Mouse (Mus musculus) kidney, postnatal 36 days (tissue): ENCODE data around the gene Sds.
A peak's percentile ranks its signal among the peaks of the same experiment; 100 is the strongest.

Experiments
- DNase-seq, 2 experiments: peaks; one replicate each; pipeline ENCODE4 v3.0.0; 2021 to 2022; ENCODE audit warnings: mixed read lengths in 2 of 2

Gene Sds

DNA sequence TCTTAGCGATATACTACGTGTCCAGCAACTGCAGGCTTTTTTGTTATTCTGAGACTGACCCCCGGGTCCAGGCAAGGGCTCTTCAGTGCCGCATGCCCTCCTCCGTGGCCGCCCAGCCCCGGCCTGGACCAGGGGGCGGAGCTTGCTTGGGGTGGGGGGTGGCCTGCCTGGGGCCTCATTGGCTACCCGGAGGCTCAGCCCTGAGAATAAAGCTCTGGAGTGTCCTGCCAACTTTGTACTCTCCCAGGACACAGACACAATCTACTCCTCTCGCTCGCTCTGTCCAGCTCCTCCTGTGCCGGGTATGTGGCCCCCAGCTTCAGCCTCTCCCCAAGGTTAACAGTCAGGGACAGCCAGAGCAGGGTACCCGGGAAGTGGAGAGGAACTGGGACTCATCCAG is at the start of gene Sds:
TSS of gene Sds (plus strand) at position 231 of the 400 bp plus-strand sequence.
- DNase-seq = no peak

DNA sequence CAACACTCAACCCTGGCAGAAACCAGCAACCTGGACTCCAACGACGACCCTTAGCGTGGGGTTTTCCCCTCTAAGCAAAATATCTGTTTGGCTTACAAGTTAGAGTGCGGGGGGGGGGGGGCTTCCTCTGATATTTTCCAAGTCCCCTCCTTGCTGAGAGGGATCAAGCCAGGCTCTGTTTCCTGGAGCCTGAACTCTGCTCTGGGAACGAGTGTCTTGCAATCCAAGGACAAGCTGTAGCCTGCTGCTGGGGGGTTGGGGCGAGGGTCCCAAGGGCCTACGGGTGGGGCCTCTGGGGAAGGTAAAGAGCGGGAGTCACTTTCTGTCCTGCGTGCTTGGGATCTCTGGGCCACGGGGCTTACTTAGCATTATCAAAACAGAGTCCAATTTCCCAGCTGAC is 49.8 kb upstream of the Sds start:
- no peak for DNase-seq

DNA sequence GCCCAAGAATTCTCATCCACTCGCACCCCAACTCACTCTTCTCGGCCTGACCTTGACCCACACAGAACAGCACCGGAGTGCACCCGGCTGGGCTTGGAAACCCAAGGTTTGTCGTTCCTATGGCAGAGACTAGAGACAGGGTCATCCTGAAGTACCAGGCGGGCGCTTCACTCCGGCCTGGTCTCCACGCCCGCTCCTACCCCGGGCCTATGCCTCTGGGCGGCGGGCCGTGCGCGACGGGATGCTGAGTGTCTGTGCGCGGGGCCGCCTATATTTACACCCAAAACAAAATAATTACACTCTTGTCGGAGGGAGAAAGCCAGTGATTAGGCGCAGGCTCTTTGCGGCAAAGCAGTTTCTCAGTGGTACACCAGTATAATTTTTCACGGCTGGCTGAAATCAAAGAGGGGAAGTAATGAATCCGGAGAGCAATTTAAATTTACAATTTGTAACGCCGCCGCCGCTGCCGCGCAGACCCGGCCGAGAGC is 48.8 kb upstream of the Sds start:
- no peak for DNase-seq

DNA sequence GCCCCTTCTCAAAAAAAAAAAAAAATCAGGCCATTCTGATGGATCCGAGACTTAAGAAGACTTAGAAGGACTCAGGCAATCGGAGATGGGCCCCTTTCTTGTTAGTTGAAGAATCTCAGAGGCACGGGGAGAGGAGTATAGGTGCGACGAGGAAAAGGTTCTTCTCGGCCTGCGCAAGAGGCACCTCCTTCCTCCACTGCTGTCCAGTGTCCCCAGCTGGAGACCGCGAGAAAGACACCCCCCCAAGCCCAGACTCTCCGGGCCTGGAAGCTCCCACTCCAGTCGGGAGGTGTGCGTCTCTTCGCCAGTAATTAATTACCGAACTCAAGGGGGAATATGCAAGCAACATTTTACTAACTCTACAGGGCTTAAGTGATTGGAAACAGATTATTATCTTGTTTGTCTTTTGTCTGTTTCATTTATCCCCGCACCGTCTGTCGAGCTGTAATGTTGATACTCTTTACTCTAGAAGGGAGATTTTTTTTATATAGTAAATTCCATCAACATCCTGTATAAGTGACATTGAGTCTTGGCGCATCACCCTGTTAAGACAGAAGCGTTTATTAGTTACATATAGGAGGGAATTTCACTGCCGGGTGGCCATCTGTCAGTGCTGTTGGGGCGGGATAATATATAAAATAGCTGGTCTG is 48.0 kb upstream of the Sds start:
- no peak for DNase-seq

DNA sequence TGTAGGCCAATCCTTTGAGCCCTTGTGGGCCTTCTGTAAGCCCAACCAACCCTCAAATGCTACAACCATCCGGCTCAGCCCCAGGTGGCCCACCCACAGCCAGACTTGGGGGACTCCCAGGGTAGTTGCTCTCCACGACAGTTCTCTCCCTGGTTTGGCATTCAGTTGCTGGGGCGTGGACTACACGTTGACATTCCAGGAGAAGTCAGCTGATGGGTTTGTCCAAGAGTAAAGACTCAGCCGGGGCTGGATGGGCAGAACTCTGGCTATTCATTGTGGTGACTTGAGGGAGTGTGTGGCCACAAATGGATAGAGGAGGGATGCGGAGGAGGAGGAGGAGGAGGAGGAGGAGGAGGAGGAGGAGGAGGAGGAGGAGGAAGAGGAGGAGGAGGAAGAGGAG is 47.3 kb upstream of the Sds start:
- DNase-seq = no peak

DNA sequence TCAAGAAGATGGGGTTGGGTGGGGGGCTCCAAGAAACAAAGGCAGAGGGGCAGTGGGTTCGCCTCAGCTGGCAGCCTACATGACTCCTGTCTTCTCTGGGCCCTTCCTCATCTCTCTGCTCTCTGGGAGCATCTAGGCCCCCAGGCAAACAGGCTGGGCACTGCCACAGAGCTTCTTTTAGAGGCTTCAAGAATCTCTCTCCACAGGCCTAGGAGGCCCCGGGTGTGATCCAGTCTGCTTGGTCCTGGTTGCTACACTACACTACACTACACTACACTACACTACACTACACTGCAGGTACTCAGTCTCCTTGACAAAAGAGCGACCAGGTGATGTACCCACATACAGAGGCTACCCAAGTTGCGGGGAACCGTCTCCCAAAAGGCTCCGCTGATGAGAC is 46.6 kb upstream of the Sds start:
- DNase-seq = no peak

DNA sequence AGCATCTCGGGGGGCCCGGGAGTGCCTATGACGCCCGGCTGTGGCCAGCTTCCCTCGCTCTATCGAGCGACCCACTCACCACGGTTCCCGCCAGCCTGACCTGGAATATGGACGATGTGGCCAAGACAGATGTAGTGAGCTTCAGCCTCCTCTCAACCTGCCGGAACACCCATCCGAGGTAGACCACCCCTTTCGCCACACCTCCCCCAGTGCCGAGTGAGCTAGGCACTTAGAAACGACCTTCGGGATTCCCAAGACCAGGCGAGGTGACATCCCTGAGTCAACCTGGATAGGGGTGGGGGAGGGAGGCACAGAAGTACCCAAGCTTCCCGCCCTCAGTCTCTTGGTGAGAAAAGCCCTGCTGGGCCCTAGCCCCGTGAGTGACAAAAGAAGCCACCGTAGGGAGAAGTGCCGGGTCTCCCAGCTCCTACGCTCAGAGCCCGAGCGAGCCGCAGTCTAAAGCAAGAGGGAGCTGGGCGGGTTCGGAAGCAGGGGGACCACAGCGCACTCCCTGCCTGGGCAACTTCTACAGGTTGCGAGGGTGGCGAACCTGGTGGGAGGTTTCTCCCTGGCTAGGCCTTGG is 45.2 kb upstream of the Sds start:
- no peak for DNase-seq

DNA sequence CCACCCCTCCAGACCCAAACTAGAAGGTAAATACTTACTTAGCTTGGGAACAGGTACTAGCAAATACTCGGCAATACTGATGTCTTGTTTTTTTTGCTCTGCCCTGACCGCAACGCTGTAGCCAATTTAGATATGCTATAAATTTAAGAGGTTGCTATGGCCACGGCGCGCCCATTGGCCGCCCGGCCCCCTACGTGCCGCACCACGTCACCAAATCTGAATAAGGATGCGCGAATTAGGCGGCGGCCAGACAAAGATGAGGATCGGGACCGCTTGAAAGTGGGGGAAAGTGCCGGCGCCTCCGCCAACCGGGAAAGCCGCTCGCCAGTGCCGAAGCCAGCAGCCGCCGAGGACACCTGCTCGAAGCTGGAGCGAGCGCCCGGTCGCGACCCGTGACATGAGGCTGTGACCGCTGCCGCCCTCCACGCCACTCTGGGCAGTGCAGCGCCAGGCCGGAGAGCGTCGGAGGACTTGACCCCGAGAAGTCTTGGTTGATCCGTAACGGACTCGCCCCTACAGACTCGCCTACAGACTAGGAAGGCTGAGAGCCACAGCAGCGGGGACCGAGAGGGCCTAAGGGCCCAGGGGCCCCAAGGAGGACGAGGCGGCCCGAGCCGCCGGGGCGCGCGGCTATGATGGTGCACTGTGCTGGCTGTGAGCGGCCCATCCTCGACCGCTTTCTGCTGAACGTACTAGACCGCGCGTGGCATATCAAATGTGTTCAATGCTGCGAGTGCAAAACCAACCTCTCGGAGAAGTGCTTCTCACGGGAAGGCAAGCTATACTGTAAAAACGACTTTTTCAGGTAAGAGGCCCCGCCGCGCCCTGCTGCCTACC is 44.5 kb upstream of the Sds start, which contains the start of gene Lhx5:
TSS of gene Lhx5 (plus strand) at position 51 of the 837 bp plus-strand sequence.
- DNase-seq = no peak

DNA sequence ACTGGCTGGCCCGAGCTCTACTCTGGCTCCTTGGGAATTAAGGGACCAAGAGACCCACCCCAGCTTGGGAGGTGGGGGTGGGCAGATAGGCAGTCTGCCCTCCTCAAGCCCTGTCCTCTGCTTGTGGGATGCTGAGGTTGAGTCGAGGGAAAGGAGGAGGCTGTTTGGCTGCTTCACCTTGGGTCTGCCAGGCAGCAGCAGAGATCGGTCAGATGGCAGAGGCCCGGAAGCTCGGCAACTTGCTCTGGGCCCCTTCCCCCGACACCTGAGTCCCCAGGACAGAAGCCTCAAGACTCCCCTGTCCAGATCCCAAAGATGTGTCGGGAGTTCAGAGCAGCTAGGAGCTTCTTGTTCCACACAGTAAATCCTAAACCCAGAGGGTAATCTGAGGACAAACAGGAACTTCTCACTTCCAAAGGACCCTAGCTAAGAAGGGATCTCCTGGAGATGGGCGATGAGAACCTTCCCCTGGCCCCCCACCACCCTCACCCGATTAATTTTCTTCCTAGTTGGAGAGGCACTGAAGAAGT is 43.8 kb upstream of the Sds start:
- no peak for DNase-seq

DNA sequence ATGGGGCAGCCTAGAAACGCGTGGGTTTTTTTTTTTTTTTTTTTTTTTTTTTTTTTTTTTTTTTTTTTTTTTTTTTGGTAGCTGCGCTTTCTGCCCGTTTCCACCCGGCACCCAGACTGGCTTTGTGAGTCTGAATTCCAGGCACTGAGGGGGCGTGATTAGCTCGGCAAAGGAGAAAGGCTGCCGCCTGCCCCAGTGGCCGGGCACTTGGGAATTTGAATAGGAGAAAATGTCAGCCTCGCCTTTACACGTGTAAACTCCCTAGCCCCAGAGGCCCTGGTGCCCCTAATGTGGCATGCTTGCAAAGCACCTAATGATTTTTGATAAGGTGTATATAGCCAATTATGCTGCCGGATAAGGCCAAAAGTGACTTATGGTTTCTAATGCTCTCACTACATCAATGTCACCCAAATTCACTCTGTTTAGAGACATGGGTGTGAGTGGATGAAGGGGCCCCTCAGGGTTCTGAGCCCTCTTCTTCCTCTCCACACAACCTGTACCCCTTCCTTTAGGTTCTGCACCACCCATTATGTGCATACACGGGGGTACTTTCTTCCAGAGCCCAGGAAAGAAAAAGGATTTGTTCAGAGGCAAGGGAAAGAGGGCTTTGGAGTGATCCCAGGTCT is 43.1 kb upstream of the Sds start:
- no peak for DNase-seq

DNA sequence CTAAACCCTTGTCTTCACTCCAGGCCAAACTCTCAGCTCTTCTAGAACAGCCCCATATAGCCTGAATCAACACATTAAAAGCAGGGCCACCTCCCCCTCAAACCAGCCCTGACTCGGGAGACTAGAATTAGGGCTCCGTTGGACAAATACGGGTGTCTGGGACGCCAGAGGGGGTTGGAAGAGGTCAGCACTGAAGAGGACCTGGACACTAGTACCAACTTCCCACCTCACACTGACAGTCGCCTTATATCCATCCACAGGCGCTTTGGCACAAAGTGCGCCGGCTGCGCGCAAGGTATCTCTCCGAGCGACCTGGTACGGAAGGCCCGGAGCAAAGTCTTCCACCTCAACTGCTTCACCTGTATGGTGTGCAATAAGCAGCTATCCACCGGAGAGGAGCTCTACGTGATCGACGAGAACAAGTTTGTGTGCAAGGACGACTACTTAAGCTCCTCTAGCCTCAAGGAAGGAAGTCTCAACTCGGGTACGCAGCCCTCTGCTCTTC is 42.0 kb upstream of the Sds start:
- no peak for DNase-seq

DNA sequence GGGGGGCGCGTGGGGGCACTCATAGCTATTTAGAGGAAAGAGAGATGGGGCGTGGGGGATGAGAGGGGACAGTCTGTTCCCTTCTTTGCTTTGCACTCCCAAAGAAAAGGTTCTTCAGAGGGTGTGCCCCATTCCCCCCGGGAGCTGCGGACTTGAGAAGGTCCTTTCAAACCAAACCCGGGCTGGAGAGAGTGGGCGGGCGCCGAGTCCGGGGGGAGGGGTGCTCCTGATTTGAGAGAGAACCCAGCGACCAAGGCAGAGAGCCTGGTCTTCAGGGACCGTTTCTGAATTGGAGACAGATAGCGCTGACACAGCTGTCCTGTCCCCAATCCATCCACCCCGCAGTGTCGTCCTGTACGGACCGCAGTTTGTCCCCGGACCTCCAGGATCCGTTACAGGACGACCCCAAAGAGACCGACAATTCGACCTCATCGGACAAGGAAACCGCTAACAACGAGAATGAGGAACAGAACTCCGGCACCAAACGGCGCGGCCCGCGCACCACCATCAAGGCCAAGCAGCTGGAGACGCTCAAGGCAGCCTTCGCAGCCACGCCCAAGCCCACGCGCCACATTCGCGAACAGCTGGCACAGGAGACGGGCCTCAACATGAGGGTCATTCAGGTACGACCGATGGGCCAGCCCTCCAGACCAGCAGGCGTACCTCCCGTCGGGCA is 41.2 kb upstream of the Sds start:
- no peak for DNase-seq

DNA sequence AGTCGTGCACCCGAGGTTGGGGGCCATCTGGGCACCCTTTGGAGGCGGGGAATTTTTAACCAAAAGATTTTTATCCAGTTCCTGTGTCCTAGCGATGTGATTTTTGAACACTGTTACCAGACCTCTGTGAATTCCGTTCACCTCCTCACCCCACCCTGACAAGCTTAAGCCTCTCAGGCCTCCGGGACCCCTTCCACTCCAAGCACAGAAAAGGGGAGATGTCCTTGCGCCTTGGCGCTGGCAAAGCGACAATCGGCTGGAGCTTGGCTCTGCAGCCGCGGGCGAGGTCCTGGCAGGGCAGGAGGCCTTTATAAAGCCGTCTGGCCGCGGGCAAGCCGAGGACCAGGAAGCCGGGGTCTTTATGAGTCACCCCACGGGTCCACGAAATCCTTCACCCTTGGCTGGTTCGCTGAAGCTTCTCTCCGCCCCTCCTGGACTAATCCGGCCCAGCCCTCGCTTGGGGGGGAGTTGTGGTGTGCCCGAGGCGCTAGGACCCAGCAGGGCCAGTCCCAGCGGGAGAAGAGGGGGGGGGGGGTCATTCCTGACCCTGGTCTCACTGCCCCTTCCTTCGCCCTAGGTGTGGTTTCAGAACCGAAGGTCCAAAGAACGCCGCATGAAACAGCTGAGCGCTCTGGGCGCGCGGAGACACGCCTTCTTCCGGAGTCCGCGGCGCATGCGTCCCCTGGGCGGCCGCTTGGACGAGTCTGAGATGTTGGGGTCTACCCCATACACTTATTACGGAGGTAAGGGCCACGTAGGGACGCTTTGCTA is 40.4 kb upstream of the Sds start:
- DNase-seq = peak; percentile 10 to 60

DNA sequence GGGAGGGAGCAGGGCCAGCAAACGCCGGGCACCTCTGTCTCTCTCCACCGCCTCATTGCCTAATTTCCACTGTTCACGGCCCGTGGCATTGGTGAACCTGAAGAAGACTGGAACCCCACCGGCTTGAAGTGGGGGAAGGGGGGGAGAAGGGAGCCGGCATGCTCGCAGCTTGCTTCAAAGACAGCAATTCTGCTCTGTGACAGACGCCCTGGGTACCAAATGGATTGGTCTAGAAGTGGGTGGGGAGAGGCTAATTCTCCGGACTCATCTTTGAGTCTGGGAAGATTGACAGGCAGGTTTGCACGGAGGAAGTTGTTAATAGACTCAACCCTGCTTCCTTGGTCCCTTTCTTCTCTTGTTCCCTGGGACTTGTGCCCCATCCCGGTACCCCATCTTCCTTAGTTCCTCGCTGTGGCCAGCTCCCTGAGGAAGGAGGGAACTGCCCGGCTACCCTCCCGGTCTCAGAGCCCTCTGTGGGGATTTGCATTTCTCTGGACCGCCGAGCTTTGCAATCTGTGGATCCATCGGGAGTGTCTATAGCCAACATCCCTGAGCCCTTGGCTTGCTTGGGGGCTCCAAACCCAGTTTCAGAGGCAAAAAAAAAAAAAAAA is 39.3 kb upstream of the Sds start:
- DNase-seq = no peak

DNA sequence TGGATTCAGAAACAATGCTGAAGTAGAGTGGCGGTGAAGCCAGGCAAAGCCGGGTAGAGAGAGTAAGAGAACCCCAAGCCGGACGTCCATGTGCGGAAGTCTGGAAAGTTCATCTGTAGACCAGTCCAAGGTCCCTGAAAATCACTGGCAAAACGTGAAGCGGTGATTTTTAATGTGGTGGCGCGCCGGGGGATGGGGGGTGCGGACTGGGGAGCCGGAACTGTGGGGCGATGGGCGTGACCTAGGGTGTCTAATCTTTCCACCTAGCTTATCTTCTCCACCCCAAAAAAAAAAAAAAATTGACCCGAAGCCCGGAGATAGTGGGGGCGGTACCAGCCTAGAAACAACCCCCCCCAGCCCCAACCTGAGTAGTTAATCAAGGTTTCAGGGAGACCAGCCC is 38.8 kb upstream of the Sds start:
- DNase-seq = no peak

DNA sequence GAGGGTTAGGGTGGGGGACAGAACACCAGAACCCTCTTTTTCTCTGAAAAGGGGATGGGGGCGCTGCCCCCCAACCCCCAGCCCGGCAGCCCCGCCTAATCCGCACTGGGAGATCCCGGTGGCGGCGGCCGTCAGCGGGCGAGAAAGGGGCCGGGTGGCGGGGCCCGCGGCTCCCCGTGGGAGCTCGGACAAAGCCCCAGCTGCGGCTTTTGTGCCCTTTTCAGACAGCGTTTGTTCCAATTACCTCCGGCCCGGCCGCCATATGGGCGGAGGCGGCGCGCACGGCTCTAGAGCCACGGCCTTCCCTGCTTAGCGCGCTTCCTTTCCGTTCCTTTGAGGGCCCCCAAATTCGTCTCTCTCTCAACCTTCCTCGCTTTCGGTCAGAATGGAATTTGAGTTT is 38.3 kb upstream of the Sds start:
- DNase-seq = no peak

DNA sequence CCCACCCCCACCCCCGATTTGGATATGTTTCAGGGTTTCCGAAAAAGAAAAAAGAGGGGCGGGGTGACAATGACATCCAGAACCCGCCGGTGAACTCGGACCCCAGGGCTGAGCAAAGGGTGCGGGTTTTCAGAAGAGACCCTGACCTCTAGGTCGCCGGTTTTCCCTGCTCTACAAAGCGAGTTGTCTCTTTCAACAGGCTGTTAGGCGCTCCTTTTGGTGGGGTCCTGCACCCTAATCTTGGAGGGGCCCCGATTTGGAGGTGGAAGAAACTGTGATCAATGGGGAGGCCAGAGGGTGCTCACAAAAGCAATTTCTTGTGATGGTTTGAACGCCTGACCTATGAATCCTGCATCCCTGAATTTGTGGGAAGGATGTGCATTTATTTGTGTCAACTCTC is 37.9 kb upstream of the Sds start:
- DNase-seq = no peak

DNA sequence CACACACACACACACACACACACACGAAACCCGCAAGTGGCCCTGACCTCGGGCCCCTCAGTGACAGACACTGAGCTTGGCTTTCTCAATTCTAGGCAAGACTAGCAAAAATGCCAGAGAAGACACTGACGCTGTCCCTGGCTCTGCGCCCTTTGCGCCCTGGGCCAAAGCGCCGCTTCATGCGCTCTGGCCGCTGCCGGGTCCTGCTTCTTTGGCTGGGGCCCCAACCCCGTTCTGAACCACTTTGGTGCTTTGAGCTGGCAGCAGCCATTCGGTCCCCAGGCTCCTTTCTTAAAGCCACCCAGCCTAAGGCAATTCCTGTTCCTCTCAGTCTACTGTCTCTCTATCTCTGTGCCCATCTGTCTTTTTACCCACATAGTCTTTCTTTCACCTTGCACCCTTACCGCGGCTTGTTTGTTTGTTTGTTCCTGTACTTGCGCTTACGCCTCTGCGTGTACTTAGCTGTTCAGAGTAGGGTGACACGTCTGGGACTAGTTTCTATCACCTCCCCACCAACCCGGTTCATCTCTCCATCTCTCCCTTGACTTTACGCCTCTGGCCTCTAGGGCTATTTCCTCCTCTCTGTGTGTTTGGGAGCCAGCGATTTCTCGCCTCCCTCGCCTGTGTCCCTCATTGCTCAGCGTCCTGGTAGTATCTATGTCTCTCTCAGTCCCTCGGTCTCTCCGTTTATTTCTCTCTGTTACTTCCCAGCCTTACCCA is 37.2 kb upstream of the Sds start:
- peak in 1 of 2 experiments; percentile 41 for DNase-seq

DNA sequence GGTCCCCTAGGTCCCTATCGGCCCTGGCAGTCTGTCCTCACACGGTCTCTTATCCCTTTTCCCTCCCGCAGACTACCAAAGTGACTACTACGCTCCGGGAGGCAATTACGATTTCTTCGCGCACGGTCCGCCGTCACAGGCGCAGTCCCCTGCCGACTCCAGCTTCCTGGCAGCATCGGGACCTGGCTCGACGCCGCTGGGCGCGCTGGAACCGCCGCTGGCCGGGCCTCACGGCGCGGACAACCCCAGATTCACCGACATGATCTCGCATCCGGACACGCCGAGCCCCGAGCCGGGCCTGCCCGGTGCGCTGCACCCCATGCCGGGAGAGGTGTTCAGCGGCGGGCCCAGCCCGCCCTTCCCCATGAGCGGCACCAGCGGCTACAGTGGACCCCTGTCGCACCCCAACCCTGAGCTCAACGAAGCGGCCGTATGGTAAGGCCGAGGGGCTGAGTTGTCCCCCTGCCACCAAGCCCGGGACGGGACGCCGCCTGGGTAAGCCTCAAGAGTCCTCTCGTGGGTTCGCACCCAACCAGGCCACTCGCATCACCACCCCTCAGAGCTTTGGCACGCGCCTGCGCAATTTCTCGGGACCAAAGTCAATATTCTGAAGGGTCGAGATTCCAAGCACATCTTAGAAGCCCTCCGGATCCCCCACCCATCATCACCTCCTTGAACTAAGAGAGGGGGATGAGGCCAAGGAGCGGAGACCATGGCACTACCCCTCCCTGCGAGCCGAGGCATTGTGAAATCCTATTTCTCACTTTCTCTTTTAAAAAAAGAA is 36.2 kb upstream of the Sds start:
- DNase-seq = no peak

DNA sequence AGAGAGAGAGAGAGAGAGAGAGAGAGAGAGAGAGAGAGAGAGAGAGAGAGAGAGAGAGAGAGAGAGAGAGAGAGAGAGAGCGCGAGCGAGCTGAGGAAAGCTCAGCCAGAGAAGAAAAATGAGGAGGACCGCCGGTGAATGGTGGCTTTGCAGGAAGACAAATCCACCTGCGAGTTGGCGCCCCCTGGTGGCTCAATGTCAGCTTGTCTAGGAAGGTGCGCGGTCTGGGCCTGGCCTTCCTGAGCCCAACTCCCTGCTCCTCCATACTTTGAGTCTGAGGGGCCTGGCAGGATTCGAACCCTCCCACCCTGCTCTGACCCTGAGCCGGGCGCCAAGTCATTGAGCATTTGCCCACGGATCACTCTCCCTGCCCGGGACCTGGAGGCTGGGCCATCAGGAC is 35.6 kb upstream of the Sds start:
- DNase-seq = peak; percentile 84 to 98
